ENCODE assay signal across 7 mouse cellular contexts in the genomic region with DNA sequence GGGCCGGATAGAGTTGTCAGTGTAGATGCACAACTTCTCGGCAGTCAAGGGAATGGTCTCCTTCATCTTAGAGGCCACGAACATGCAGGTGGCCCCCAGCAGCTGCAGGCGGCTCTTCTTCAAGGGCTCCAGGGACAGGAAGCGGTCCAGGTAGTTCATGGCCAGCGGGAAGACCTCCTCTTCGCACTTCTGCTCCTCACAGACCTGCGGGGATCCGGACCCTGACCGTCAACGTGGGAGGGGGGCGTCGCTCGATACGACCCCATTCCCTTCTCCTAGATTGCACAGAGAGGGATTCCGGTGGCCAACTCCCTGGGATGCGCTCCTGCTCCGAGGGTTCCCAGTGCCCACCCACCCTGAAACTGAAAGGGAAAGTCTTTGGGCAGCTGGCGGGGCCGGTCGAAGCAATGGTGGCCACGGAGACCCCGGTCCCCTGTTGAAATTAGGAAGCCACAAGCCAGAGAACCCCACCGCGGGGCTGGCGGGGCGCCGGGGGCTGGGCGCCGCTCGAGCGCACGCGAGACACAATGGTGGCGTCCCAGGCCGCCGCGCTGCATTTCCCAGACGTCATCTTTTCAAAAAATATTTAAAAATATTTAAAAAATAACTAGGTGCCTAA. TPM values are rescaled to one million over a fixed set of nuclear protein-coding genes. Genes with fewer than 3 reads are reported as not detected.
DNase-seq lines count a peak whose midpoint lies in the region; ATAC-seq and TF ChIP-seq lines count a peak whose summit lies in the region.

No protein-coding gene starts in this region.

- H3K36me3 ChIP-seq in lung, embryonic 14.5 days (ENCODE audit: insufficient read depth), result peaks cover 49% of the 10 kb centered on the region
- peaks cover 43% of the 10 kb centered on the region for H3K36me3 ChIP-seq in embryonic facial prominence, embryonic 13.5 days
- H3K36me3 ChIP-seq in hindbrain, embryonic 12.5 days, result peaks cover 31% of the 10 kb centered on the region; the same call in 1 of the 2 replicates
- H3K36me3 ChIP-seq in lung, embryonic 16.5 days (ENCODE audit: control insufficient read depth, insufficient read depth, low read length), result peaks cover 23% of the 10 kb centered on the region
- no peaks in the 10 kb centered on the region for H3K36me3 ChIP-seq in stomach, embryonic 16.5 days (ENCODE audit: control insufficient read depth, insufficient read depth, low read length)

- H3K4me2 ChIP-seq in lung, embryonic 14.5 days, result peak overlapping the region; percentile 97
- H3K4me2 ChIP-seq in embryonic facial prominence, embryonic 13.5 days, result peak overlapping the region; percentile 93
- H3K4me2 ChIP-seq in hindbrain, embryonic 12.5 days (replicated peaks), result peak overlapping the region; percentile 87
- H3K4me2 ChIP-seq in lung, embryonic 16.5 days (ENCODE audit: low read depth, low read length), result peak overlapping the region; percentile 93
- peak overlapping the region; percentile 98 for H3K4me2 ChIP-seq in stomach, embryonic 16.5 days (ENCODE audit: low read depth, low read length)

- peak overlapping the region; percentile 82 for H3K9ac ChIP-seq in lung, embryonic 14.5 days
- peak overlapping the region; percentile 86 for H3K9ac ChIP-seq in embryonic facial prominence, embryonic 13.5 days
- peak overlapping the region; percentile 78 for H3K9ac ChIP-seq in hindbrain, embryonic 12.5 days
- peak overlapping the region; percentile 79 for H3K9ac ChIP-seq in lung, embryonic 16.5 days (ENCODE audit: low read length)
- H3K9ac ChIP-seq in stomach, embryonic 16.5 days (ENCODE audit: low read length), result peak overlapping the region; percentile 71

- WGBS in lung, embryonic 14.5 days, result under 1% methylated on average over 39 of the region's 39 CpGs
- 1% methylated on average over 39 of the region's 39 CpGs for WGBS in embryonic facial prominence, embryonic 13.5 days
- WGBS in hindbrain, embryonic 12.5 days, result under 1% methylated on average over 39 of the region's 39 CpGs
- WGBS in lung, embryonic 16.5 days, result under 1% methylated on average over 39 of the region's 39 CpGs
- 1% methylated on average over 39 of the region's 39 CpGs for WGBS in stomach, embryonic 16.5 days

- H3K4me3 ChIP-seq in lung, embryonic 14.5 days (ENCODE audit: low read depth, low read length), result peak overlapping the region; percentile 71
- H3K4me3 ChIP-seq in embryonic facial prominence, embryonic 13.5 days, result peak overlapping the region; percentile 67
- peak overlapping the region; percentile 56 for H3K4me3 ChIP-seq in hindbrain, embryonic 12.5 days
- H3K4me3 ChIP-seq in lung, embryonic 16.5 days (ENCODE audit: low read length), result peak overlapping the region; percentile 78
- peak overlapping the region; percentile 57 for H3K4me3 ChIP-seq in stomach, embryonic 16.5 days (replicated peaks; ENCODE audit: low read length)

- no peaks in the 10 kb centered on the region for H3K9me3 ChIP-seq in lung, embryonic 14.5 days (ENCODE audit: low read depth, low read length)
- H3K9me3 ChIP-seq in embryonic facial prominence, embryonic 13.5 days, result no peaks in the 10 kb centered on the region
- H3K9me3 ChIP-seq in hindbrain, embryonic 12.5 days (replicated peaks), result no peaks in the 10 kb centered on the region
- H3K9me3 ChIP-seq in lung, embryonic 16.5 days (ENCODE audit: control insufficient read depth, low read length), result no peaks in the 10 kb centered on the region
- no peaks in the 10 kb centered on the region for H3K9me3 ChIP-seq in stomach, embryonic 16.5 days (replicated peaks; ENCODE audit: control insufficient read depth, low read length)

- no peak for TF ChIP-seq CTCF in lung, embryonic 14.5 days (IDR thresholded peaks at IDR 0.05; ENCODE audit: low read depth)

- H3K27ac ChIP-seq in lung, embryonic 14.5 days (ENCODE audit: low read depth), result peak overlapping the region; percentile 99
- peak overlapping the region; percentile 87 for H3K27ac ChIP-seq in embryonic facial prominence, embryonic 13.5 days
- H3K27ac ChIP-seq in hindbrain, embryonic 12.5 days, result peak overlapping the region; percentile 52
- H3K27ac ChIP-seq in lung, embryonic 16.5 days (ENCODE audit: low read length), result peak overlapping the region; percentile 67
- 0 out of 2 replicates have a peak overlapping the region, but pooled peaks have one; percentile 26 for H3K27ac ChIP-seq in stomach, embryonic 16.5 days (ENCODE audit: low read length)

- no peak for ATAC-seq in lung, embryonic 14.5 days (ENCODE audit: insufficient read depth)
- no peak for ATAC-seq in embryonic facial prominence, embryonic 13.5 days (ENCODE audit: insufficient number of reproducible peaks, insufficient read depth, low FRiP score, low TSS enrichment, low read depth)
- peak; percentile 4; the same call in 1 of the 2 replicates for ATAC-seq in hindbrain, embryonic 12.5 days (ENCODE audit: low FRiP score)
- no peak for ATAC-seq in lung, embryonic 16.5 days (ENCODE audit: low read depth)
- no peak for ATAC-seq in stomach, embryonic 16.5 days (ENCODE audit: insufficient read depth, low FRiP score)
- ATAC-seq in monocyte, adult 5-6 weeks (replicated peaks; ENCODE audit: insufficient number of reproducible peaks, low FRiP score, low TSS enrichment, poor library complexity, severe bottlenecking), result no peak

- peaks cover 4% of the 10 kb centered on the region; the same call in 1 of the 2 replicates for H3K4me1 ChIP-seq in lung, embryonic 14.5 days (ENCODE audit: insufficient read depth)
- peaks cover 60% of the 10 kb centered on the region for H3K4me1 ChIP-seq in embryonic facial prominence, embryonic 13.5 days
- peaks cover 63% of the 10 kb centered on the region for H3K4me1 ChIP-seq in hindbrain, embryonic 12.5 days
- H3K4me1 ChIP-seq in lung, embryonic 16.5 days (replicated peaks; ENCODE audit: control insufficient read depth, insufficient read depth, low read length), result peaks cover 21% of the 10 kb centered on the region
- peaks cover 21% of the 10 kb centered on the region for H3K4me1 ChIP-seq in stomach, embryonic 16.5 days (ENCODE audit: control insufficient read depth, insufficient read depth, low read length)

- peaks cover 11% of the 10 kb centered on the region; the same call in 1 of the 2 replicates for H3K27me3 ChIP-seq in lung, embryonic 14.5 days (ENCODE audit: insufficient read depth, low read length)
- H3K27me3 ChIP-seq in embryonic facial prominence, embryonic 13.5 days, result peaks cover 18% of the 10 kb centered on the region
- peaks cover 39% of the 10 kb centered on the region for H3K27me3 ChIP-seq in hindbrain, embryonic 12.5 days
- H3K27me3 ChIP-seq in lung, embryonic 16.5 days (ENCODE audit: control insufficient read depth, insufficient read depth, low read depth, low read length), result peaks cover 5% of the 10 kb centered on the region
- H3K27me3 ChIP-seq in stomach, embryonic 16.5 days (ENCODE audit: control insufficient read depth, insufficient read depth, low read length), result no peaks in the 10 kb centered on the region

- peak; percentile 39 for DNase-seq in lung, embryonic 14.5 days
- no peak for DNase-seq in lung, postnatal 25 days (ENCODE audit: low spot score)

RNA-seq across cellular contexts. Expression of a gene that starts 1.7 kb away (rescaled TPM):
- 148 and 154 TPM in 2 replicates for polyA plus RNA-seq in lung, embryonic 14.5 days (2014; fragmentation: Nextera tagmentation; extraction: Ambion mirVana)
- 127 and 136 TPM in 2 replicates for polyA plus RNA-seq in embryonic facial prominence, embryonic 13.5 days (2015; fragmentation: Nextera tagmentation; extraction: Ambion mirVana)
- 123 and 128 TPM in 2 replicates for polyA plus RNA-seq in hindbrain, embryonic 12.5 days (2016; fragmentation: Nextera tagmentation; extraction: Ambion mirVana)
- polyA plus RNA-seq in lung, embryonic 16.5 days (2015; fragmentation: Nextera tagmentation; extraction: Ambion mirVana), result 92.5 and 122 TPM in 2 replicates
- polyA plus RNA-seq in stomach, embryonic 16.5 days (2015; fragmentation: Nextera tagmentation; extraction: Ambion mirVana), result 59.0 and 65.4 TPM in 2 replicates
- 1.1 to 5.5 TPM (median 1.7 TPM) in 3 replicates for total RNA-seq in monocyte, adult 5-6 weeks (2017)

RNA-seq across cellular contexts. Expression of a gene that starts 23.1 kb away (rescaled TPM):
- polyA plus RNA-seq in lung, embryonic 14.5 days (2014; fragmentation: Nextera tagmentation; extraction: Ambion mirVana), result 22.1 and 22.3 TPM in 2 replicates
- 26.2 and 27.1 TPM in 2 replicates for polyA plus RNA-seq in embryonic facial prominence, embryonic 13.5 days (2015; fragmentation: Nextera tagmentation; extraction: Ambion mirVana)
- polyA plus RNA-seq in hindbrain, embryonic 12.5 days (2016; fragmentation: Nextera tagmentation; extraction: Ambion mirVana), result 28.2 and 34.1 TPM in 2 replicates
- 28.2 and 29.1 TPM in 2 replicates for polyA plus RNA-seq in lung, embryonic 16.5 days (2015; fragmentation: Nextera tagmentation; extraction: Ambion mirVana)
- 27.9 and 28.6 TPM in 2 replicates for polyA plus RNA-seq in stomach, embryonic 16.5 days (2015; fragmentation: Nextera tagmentation; extraction: Ambion mirVana)
- 31.6 to 57.8 TPM (median 50.1 TPM) in 3 replicates for total RNA-seq in monocyte, adult 5-6 weeks (2017)

RNA-seq across cellular contexts. Expression of a gene that starts 41.7 kb away (rescaled TPM):
- not detected in 2 replicates for polyA plus RNA-seq in lung, embryonic 14.5 days (2014; fragmentation: Nextera tagmentation; extraction: Ambion mirVana)
- 0.80 and 1.3 TPM in 2 replicates for polyA plus RNA-seq in embryonic facial prominence, embryonic 13.5 days (2015; fragmentation: Nextera tagmentation; extraction: Ambion mirVana)
- polyA plus RNA-seq in hindbrain, embryonic 12.5 days (2016; fragmentation: Nextera tagmentation; extraction: Ambion mirVana), result 62.0 and 66.7 TPM in 2 replicates
- polyA plus RNA-seq in lung, embryonic 16.5 days (2015; fragmentation: Nextera tagmentation; extraction: Ambion mirVana), result not detected in 2 replicates
- polyA plus RNA-seq in stomach, embryonic 16.5 days (2015; fragmentation: Nextera tagmentation; extraction: Ambion mirVana), result not detected in 2 replicates
- not detected in 3 replicates for total RNA-seq in monocyte, adult 5-6 weeks (2017)

Comparison
In these comparisons a context has a peak if more than half of its experiments do, and no peak if none do; other contexts are left out.
1. H3K27ac ChIP-seq: peak in every context shown above with its lines; median percentile 99 in lung, embryonic 14.5 days; 87 in embryonic facial prominence, embryonic 13.5 days; 67 in lung, embryonic 16.5 days; 52 in hindbrain, embryonic 12.5 days; 26 in stomach, embryonic 16.5 days.
2. RNA of a gene that starts 41.7 kb away (polyA plus RNA-seq): 62.0 to 66.7 TPM in hindbrain, embryonic 12.5 days; 0.80 to 1.3 TPM in embryonic facial prominence, embryonic 13.5 days, not detected in stomach, embryonic 16.5 days, not detected in lung, embryonic 16.5 days and not detected in lung, embryonic 14.5 days; every median in the first group is over 10 times any median in the second.
3. Peak in every context shown above with its lines, with median percentiles within 50 percentile points of each other: H3K4me2 ChIP-seq, H3K4me3 ChIP-seq and H3K9ac ChIP-seq.